ENCODE assay signal across 23 mouse cellular contexts in genomic region chr1:51835795-51836194, GRCm38 (mm10).
DNase-seq lines count a peak whose midpoint lies in the region; ATAC-seq and TF ChIP-seq lines count a peak whose summit lies in the region.
"Had no signal": no experiment of that assay in that cellular context is flagged by ENCODE, and none has a peak within 500 bp of the region (broad histone marks: within the 10 kb centered on the region; RNA-seq: fewer than 3 reads in every experiment).

No protein-coding gene starts in this region.

- H3K27ac ChIP-seq in kidney, embryonic 15.5 days: peak overlapping the region; percentile 48; the same call in 1 of the 2 replicates
- no peak overlapping the region for H3K27ac ChIP-seq in intestine, embryonic 16.5 days (ENCODE audit: low read length)
- H3K27ac ChIP-seq in stomach, postnatal 0 days (replicated peaks): no peak overlapping the region
- no peak overlapping the region for H3K27ac ChIP-seq in forebrain, embryonic 13.5 days
- H3K27ac ChIP-seq: gastrocnemius, adult 2 months; hindbrain, embryonic 12.5 days had no signal

- H3K36me3 ChIP-seq in kidney, embryonic 15.5 days: peaks cover 20% of the 10 kb centered on the region
- no peaks in the 10 kb centered on the region for H3K36me3 ChIP-seq in intestine, embryonic 16.5 days (ENCODE audit: control insufficient read depth, insufficient read depth, low read length)
- H3K36me3 ChIP-seq in stomach, postnatal 0 days (ENCODE audit: control insufficient read depth, insufficient read depth, low read length): no peaks in the 10 kb centered on the region
- peaks cover 21% of the 10 kb centered on the region for H3K36me3 ChIP-seq in forebrain, embryonic 13.5 days (ENCODE audit: poor library complexity, severe bottlenecking)
- H3K36me3 ChIP-seq: G1E had no signal

- ATAC-seq in kidney, embryonic 15.5 days (replicated peaks; ENCODE audit: low FRiP score): no peak
- peak; percentile 60; the same call in 1 of the 2 replicates for ATAC-seq in intestine, embryonic 16.5 days
- ATAC-seq in stomach, postnatal 0 days (ENCODE audit: low FRiP score, low TSS enrichment): peak; percentile 64
- no peak for ATAC-seq in forebrain, embryonic 13.5 days
- ATAC-seq: CD4-positive, CD25-positive, alpha-beta regulatory T cell, adult 4 months; forebrain, embryonic 14.5 days; hindbrain, embryonic 16.5 days; inflammation-experienced regulatory T-cells, adult 6 months had no signal

- no peaks in the 10 kb centered on the region for H3K27me3 ChIP-seq in kidney, embryonic 15.5 days
- no peaks in the 10 kb centered on the region for H3K27me3 ChIP-seq in intestine, embryonic 16.5 days (replicated peaks; ENCODE audit: control insufficient read depth, insufficient read depth, low read length)
- H3K27me3 ChIP-seq in stomach, postnatal 0 days (ENCODE audit: control insufficient read depth, insufficient read depth, low read length): no peaks in the 10 kb centered on the region
- H3K27me3 ChIP-seq in forebrain, embryonic 13.5 days: no peaks in the 10 kb centered on the region
- H3K27me3 ChIP-seq: embryonic facial prominence, embryonic 13.5 days; hindbrain, embryonic 12.5 days had no signal

- H3K4me1 ChIP-seq in kidney, embryonic 15.5 days: peaks cover 27% of the 10 kb centered on the region
- peaks cover 16% of the 10 kb centered on the region for H3K4me1 ChIP-seq in intestine, embryonic 16.5 days (ENCODE audit: control insufficient read depth, insufficient read depth, low read length)
- no peaks in the 10 kb centered on the region for H3K4me1 ChIP-seq in stomach, postnatal 0 days (replicated peaks; ENCODE audit: control insufficient read depth, insufficient read depth)
- peaks cover 19% of the 10 kb centered on the region for H3K4me1 ChIP-seq in forebrain, embryonic 13.5 days

- TF ChIP-seq EP300 in stomach, postnatal 0 days (optimal IDR thresholded peaks at IDR 0.05): no peak

- no peaks in the 10 kb centered on the region for H3K9me3 ChIP-seq in kidney, embryonic 15.5 days (replicated peaks)
- H3K9me3 ChIP-seq in intestine, embryonic 16.5 days (ENCODE audit: control insufficient read depth, low read length): no peaks in the 10 kb centered on the region
- H3K9me3 ChIP-seq in stomach, postnatal 0 days (ENCODE audit: control insufficient read depth, low read length): no peaks in the 10 kb centered on the region
- H3K9me3 ChIP-seq in forebrain, embryonic 13.5 days (replicated peaks): no peaks in the 10 kb centered on the region
- H3K9me3 ChIP-seq: embryonic facial prominence, embryonic 13.5 days; G1E had no signal

- TF ChIP-seq CTCF in stomach, postnatal 0 days (IDR thresholded peaks at IDR 0.05; ENCODE audit: low read depth): no peak

- DNase-seq in heart, adult 11 months: peak; percentile 81
- no peak for DNase-seq in heart, adult 18-20 months
- DNase-seq in kidney, adult 18-20 months: no peak
- DNase-seq in stomach, postnatal 0 days (ENCODE audit: low spot score): peak; percentile 23
- DNase-seq: adrenal gland, adult 8-10 months; adrenal gland, postnatal 36 days; B cell, adult 2 months; cerebellum, adult 2 months; cerebellum, postnatal 14 days; gastrocnemius, adult 2 months; gastrocnemius, postnatal 25 days; heart, postnatal 10 days; heart, postnatal 4 days had no signal

- WGBS in kidney, embryonic 15.5 days: 48% methylated on average over 8 of the region's 8 CpGs
- WGBS in intestine, embryonic 16.5 days: 48% methylated on average over 8 of the region's 8 CpGs
- WGBS in stomach, postnatal 0 days: 35% methylated on average over 8 of the region's 8 CpGs
- WGBS in forebrain, embryonic 13.5 days: 67% methylated on average over 8 of the region's 8 CpGs

- no peak overlapping the region for H3K4me2 ChIP-seq in kidney, embryonic 15.5 days
- H3K4me2 ChIP-seq in intestine, embryonic 16.5 days (ENCODE audit: low read depth, low read length): no peak overlapping the region
- no peak overlapping the region for H3K4me2 ChIP-seq in stomach, postnatal 0 days (replicated peaks; ENCODE audit: low read depth)
- no peak overlapping the region for H3K4me2 ChIP-seq in forebrain, embryonic 13.5 days
- H3K4me2 ChIP-seq: embryonic facial prominence, embryonic 13.5 days; hindbrain, embryonic 12.5 days had no signal

- no peak overlapping the region for H3K4me3 ChIP-seq in kidney, embryonic 15.5 days (replicated peaks)
- no peak overlapping the region for H3K4me3 ChIP-seq in intestine, embryonic 16.5 days (ENCODE audit: low read length)
- no peak overlapping the region for H3K4me3 ChIP-seq in stomach, postnatal 0 days (ENCODE audit: low read depth, low read length)
- no peak overlapping the region for H3K4me3 ChIP-seq in forebrain, embryonic 13.5 days
- H3K4me3 ChIP-seq: embryonic facial prominence, embryonic 13.5 days; gastrocnemius, adult 2 months; hindbrain, embryonic 12.5 days had no signal

- no peak overlapping the region for H3K9ac ChIP-seq in kidney, embryonic 15.5 days
- no peak overlapping the region for H3K9ac ChIP-seq in intestine, embryonic 16.5 days (ENCODE audit: low read depth, low read length)
- no peak overlapping the region for H3K9ac ChIP-seq in stomach, postnatal 0 days (ENCODE audit: low read length)
- no peak overlapping the region for H3K9ac ChIP-seq in forebrain, embryonic 13.5 days
- H3K9ac ChIP-seq: embryonic facial prominence, embryonic 13.5 days; hindbrain, embryonic 12.5 days had no signal

Comparison
In these comparisons a context has a peak if more than half of its experiments do, and no peak if none do; other contexts are left out.
1. DNase-seq: peak in heart, adult 11 months (single experiment) and stomach, postnatal 0 days (single experiment); none in heart, adult 18-20 months (0 of 2) and kidney, adult 18-20 months (single experiment).
2. ATAC-seq: peak in intestine, embryonic 16.5 days (single experiment) and stomach, postnatal 0 days (single experiment); none in kidney, embryonic 15.5 days (single experiment) and forebrain, embryonic 13.5 days (single experiment).